Mouse (Mus musculus): ENCODE data around the gene Bspry. TPM values are rescaled to one million over a fixed set of nuclear protein-coding genes. Genes with fewer than 3 reads are reported as not detected.

Gene Bspry
- total RNA-seq, 2 experiments from 2014 or later = 0.27 to 0.54 TPM

DNA sequence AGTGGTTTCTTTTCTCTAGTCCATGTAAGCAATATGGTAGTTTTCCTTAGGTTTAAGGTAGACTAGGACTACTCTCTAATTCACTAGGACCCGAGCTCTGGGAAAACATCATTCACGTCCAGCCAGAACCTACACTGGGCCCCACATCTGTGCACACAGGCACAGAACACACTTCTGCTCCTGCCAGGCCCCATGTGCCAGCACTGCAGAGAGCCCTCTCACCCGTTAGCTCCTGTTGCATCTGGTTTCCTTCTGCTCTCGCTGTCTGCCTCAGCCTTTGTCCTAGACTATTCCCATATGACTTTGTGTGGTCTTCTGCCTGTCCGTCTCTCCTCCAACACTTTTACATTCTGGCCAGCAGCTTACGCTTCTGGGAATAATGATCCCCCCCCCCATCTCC lies 53.9 kb downstream of the Bspry start:
- no peak for DNase-seq (ENCODE audit: low spot score in 2 of 2)
- intact Hi-C loops (cut with DNase I) = no loop called here

DNA sequence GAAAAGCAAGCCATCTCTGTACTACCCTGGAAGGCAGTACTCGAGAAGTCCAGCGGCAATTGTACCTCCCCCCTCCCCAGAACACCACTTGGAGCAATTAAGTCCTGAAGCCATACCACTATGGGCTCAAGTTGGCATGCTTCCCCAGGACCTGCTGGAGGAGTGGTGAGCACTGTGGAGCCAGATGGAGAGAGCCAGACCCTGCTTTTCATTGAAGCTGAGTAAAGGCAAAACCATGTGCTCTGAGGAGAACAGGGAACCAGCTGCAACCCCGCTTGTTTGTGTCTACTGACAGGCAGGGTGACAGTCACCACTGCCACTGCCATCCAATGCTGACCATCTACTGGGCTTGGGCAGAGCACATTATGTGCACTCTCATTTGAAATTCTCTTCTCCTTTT lies 61.9 kb downstream of the Bspry start:
- intact Hi-C loops (cut with DNase I) = no loop called here
- DNase-seq (ENCODE audit: low spot score in 2 of 2) = no peak

DNA sequence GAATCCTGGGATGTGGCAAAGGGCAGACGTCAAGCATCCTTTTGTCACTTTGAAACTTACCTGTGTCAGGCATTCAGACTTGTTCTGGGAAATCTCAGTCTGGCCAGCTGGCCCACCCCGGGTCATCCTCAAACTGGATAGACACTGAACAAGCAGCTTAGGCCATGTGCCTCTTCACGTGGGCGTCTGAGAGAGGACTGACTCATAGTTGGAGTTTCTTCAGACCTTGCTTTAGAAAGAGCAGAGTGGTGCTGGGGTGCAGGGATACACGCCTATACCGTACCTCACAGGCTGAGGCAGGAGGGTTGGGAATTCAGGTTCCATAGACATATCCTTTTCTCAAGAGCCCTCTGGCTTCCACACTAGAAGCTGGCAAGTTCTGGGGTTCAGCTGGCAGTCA lies 63.9 kb downstream of the Bspry start:
- DNase-seq (ENCODE audit: low spot score in 2 of 2) = no peak
- intact Hi-C loops (cut with DNase I) = no loop called here

DNA sequence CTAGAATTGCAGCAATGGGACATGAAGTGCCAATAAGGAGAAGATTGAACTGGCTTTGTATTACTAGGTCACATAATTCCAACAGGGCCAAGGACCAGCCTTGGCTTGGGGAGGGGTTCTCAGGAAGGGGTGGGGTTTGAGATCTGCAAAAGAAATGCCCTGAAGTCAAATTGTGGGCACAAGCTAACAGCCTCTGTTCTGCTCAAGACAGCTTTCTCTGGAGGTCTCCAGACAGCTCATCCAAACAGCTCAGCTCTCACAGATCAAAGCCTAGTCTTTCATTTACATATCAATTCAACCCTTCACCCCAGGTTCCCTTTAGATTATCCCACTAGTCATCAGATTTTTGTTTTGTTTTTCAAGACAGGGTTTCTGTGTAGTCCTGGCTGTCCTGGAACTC lies 64.9 kb downstream of the Bspry start:
- intact Hi-C loops (cut with DNase I) = no loop called here
- DNase-seq (ENCODE audit: low spot score in 2 of 2) = no peak

Other genes starting within 250 kb of the Bspry start
- 10 to 100 TPM; 22.0 to 22.2 TPM for gene Zfp37, start 249.0 kb upstream of the Bspry start, total RNA-seq (2021)
- gene Slc31a2, start 217.5 kb upstream of the Bspry start, total RNA-seq (2021) = 1 to 10 TPM; 6.7 to 8.7 TPM
- gene Fkbp15, start 119.5 kb upstream of the Bspry start, total RNA-seq (2021) = 10 to 100 TPM; 34.5 to 38.9 TPM
- gene Slc31a1, start 119.3 kb upstream of the Bspry start, total RNA-seq (2021) = 10 to 100 TPM; 14.2 to 15.2 TPM
- 10 to 100 TPM; 44.0 to 44.1 TPM for gene Cdc26, start 71.4 kb upstream of the Bspry start, total RNA-seq (2021)
- gene Prpf4, start 71.3 kb upstream of the Bspry start, total RNA-seq (2021) = 10 to 100 TPM; 12.1 to 12.4 TPM
- not detected for gene Rnf183, start 44.8 kb upstream of the Bspry start, total RNA-seq (2021)
- 1 to 10 TPM; 7.8 to 8.9 TPM for gene Wdr31, start 9.2 kb upstream of the Bspry start, total RNA-seq (2021)
- gene Hdhd3, start 23.4 kb downstream of the Bspry start, total RNA-seq (2021) = 10 to 100 TPM in 1 of 2 experiments, 1 to 10 TPM in 1; 9.8 to 10.4 TPM
- 10 to 100 TPM; 28.0 to 28.4 TPM for gene Alad, start 39.9 kb downstream of the Bspry start, total RNA-seq (2021)
- gene Pole3, start 45.0 kb downstream of the Bspry start, total RNA-seq (2021) = 10 to 100 TPM; 22.5 to 23.1 TPM
- gene 4933430I17Rik, start 45.3 kb downstream of the Bspry start, total RNA-seq (2021) = under 1 TPM; 0.29 to 0.47 TPM
- 10 to 100 TPM; 28.2 to 32.3 TPM for gene Rgs3, start 79.8 kb downstream of the Bspry start, total RNA-seq (2021)

Data from left cerebral cortex, postnatal 36 days (tissue).